Mouse (Mus musculus): Measurements from ENCODE around the gene Zfp62. TPM values are rescaled to one million over a fixed set of nuclear protein-coding genes. Genes with fewer than 3 reads are reported as not detected.

Gene Zfp62
- polyA plus RNA-seq, 1 experiment from 2014 or later = 47.6 TPM

DNA sequence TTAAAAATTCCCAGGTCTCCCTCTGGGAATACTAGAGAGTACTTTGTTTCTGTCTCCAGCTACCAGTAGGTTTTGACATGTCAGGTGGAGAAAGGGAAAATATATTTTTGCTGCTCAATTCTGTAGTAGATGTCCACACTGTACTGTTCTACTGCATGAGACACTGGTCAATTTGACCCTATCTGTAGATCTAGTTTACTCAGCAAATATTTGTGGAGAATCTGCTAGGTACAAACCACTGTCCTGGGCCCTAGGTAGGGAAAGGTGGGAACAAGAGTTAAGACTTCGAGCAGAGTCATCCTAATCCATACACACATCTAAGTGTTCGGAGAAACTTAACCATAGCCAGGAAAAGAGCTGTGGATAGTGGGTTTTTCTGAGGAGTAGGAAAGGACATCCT is 16.2 kb downstream of the Zfp62 start:
- no peaks in the 10 kb centered on the region for H3K27me3 ChIP-seq (ENCODE audit: control insufficient read depth, insufficient read depth, low read length)
- no peak overlapping the region for H3K9ac ChIP-seq (replicated peaks; ENCODE audit: low read depth, low read length)
- H3K9me3 ChIP-seq (ENCODE audit: control insufficient read depth, low read depth, low read length) = no peaks in the 10 kb centered on the region
- 97% methylated on average over 2 of the region's 2 CpGs for WGBS
- ATAC-seq (ENCODE audit: insufficient number of reproducible peaks, insufficient read depth, low FRiP score, low read depth) = no peak
- no peaks in the 10 kb centered on the region for H3K4me1 ChIP-seq (ENCODE audit: control insufficient read depth, insufficient read depth, low read length)
- peaks cover 31% of the 10 kb centered on the region for H3K36me3 ChIP-seq (ENCODE audit: control insufficient read depth, insufficient read depth, low read length)
- no peak overlapping the region for H3K27ac ChIP-seq (ENCODE audit: low read length)
- no peak overlapping the region for H3K4me3 ChIP-seq (ENCODE audit: low read depth, low read length)
- H3K4me2 ChIP-seq (replicated peaks; ENCODE audit: low read depth, low read length) = no peak overlapping the region

DNA sequence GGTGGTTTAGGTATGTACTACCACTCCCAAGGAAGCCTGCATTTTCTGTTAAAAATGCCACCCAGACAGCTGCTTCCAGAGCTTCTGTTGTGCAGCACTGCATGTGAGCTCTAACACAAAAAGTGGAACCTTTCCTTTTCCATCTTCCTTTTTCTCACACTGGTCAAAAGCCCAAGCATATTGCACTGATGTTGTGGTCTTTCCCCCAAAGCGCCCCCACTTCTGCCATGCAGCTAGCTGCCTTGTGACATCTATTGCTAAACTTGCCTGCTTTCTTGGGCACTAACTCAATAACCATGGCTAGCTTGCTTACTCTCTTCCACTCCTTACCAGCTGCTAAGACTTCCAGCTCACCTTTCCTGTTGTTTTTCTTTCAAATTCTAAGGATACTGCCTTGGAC is 21.4 kb downstream of the Zfp62 start:
- Histone ChIP-seq H3K9me3 (ENCODE audit: control insufficient read depth, low read depth, low read length) (no peaks in the 10 kb centered on the region), H3K4me1 (ENCODE audit: control insufficient read depth, insufficient read depth, low read length) (no peaks in the 10 kb centered on the region), H3K4me2 (replicated peaks; ENCODE audit: low read depth, low read length) (no peak overlapping the region), H3K27me3 (ENCODE audit: control insufficient read depth, insufficient read depth, low read length) (no peaks in the 10 kb centered on the region), H3K4me3 (ENCODE audit: low read depth, low read length) (no peak overlapping the region), H3K27ac (ENCODE audit: low read length) (no peak overlapping the region), H3K9ac (replicated peaks; ENCODE audit: low read depth, low read length) (no peak overlapping the region), H3K36me3 (ENCODE audit: control insufficient read depth, insufficient read depth, low read length) (no peaks in the 10 kb centered on the region)
- WGBS = 61% methylated on average over 1 of the region's 1 CpGs
- no peak for ATAC-seq (ENCODE audit: insufficient number of reproducible peaks, insufficient read depth, low FRiP score, low read depth)

DNA sequence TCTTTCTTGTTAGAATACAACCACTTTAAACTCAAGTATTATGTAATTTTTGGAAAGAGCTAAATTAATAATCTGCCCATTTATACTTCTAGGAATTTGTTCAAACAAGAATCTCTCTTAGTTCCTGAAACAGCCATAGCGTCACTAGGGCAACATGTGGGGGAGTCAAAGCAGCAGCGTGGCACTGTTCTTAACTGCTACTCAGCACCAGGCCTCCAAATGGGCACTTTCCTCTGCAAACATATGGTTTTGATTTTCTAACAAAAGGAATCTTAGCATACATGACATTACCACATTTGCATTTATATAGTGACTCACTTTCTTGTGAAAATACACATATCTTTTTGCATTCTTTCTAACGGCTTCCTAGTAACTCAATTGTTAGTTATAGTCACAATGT is 29.7 kb downstream of the Zfp62 start:
- Histone ChIP-seq H3K27ac (ENCODE audit: low read length) (no peak overlapping the region), H3K27me3 (ENCODE audit: control insufficient read depth, insufficient read depth, low read length) (no peaks in the 10 kb centered on the region), H3K36me3 (ENCODE audit: control insufficient read depth, insufficient read depth, low read length) (no peaks in the 10 kb centered on the region), H3K4me2 (replicated peaks; ENCODE audit: low read depth, low read length) (no peak overlapping the region), H3K9me3 (ENCODE audit: control insufficient read depth, low read depth, low read length) (no peaks in the 10 kb centered on the region), H3K4me1 (ENCODE audit: control insufficient read depth, insufficient read depth, low read length) (no peaks in the 10 kb centered on the region), H3K4me3 (ENCODE audit: low read depth, low read length) (no peak overlapping the region), H3K9ac (replicated peaks; ENCODE audit: low read depth, low read length) (no peak overlapping the region)
- 64% methylated on average over 3 of the region's 3 CpGs for WGBS
- ATAC-seq (ENCODE audit: insufficient number of reproducible peaks, insufficient read depth, low FRiP score, low read depth) = no peak

DNA sequence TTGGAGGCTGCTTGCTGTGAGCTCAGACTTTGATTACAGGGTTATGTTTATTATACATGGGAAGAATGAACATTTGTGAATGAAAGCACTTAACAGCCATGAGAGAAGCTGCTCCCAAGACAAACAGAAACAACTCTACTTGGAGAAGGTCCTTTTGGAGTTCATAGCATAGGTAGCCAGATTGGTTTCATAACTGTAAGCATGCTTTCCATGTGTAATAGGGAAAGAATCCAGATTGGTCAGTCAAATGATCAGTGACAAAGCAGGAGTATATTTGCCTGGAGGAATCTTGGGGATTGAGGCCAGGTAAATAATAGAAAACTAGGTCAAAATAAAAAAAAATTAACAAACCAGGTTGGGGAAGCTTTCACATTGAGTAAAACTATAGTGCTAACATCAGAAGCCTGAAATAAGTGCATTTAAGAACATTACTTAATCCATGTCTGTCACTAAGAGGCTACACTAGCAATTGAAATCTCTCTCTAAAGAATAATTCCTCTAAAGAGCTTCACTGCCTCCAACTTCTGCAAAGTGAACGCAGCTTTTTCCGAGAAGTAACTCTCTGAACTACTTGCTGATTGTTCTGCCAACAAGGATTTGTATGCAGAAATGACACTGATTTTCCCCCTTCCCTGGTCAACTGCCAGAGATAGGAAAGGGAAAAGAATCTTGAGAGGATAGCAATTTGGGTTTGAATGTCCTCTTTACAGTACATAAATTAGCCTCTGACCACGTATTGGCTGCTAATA is 32.5 kb downstream of the Zfp62 start:
- no peak overlapping the region for H3K9ac ChIP-seq (replicated peaks; ENCODE audit: low read depth, low read length)
- H3K4me3 ChIP-seq (ENCODE audit: low read depth, low read length) = no peak overlapping the region
- WGBS = 69% methylated on average over 3 of the region's 3 CpGs
- no peaks in the 10 kb centered on the region for H3K9me3 ChIP-seq (ENCODE audit: control insufficient read depth, low read depth, low read length)
- no peak overlapping the region for H3K27ac ChIP-seq (ENCODE audit: low read length)
- no peak overlapping the region for H3K4me2 ChIP-seq (replicated peaks; ENCODE audit: low read depth, low read length)
- H3K36me3 ChIP-seq (ENCODE audit: control insufficient read depth, insufficient read depth, low read length) = no peaks in the 10 kb centered on the region
- H3K27me3 ChIP-seq (ENCODE audit: control insufficient read depth, insufficient read depth, low read length) = no peaks in the 10 kb centered on the region
- ATAC-seq (ENCODE audit: insufficient number of reproducible peaks, insufficient read depth, low FRiP score, low read depth) = no peak
- no peaks in the 10 kb centered on the region for H3K4me1 ChIP-seq (ENCODE audit: control insufficient read depth, insufficient read depth, low read length)

DNA sequence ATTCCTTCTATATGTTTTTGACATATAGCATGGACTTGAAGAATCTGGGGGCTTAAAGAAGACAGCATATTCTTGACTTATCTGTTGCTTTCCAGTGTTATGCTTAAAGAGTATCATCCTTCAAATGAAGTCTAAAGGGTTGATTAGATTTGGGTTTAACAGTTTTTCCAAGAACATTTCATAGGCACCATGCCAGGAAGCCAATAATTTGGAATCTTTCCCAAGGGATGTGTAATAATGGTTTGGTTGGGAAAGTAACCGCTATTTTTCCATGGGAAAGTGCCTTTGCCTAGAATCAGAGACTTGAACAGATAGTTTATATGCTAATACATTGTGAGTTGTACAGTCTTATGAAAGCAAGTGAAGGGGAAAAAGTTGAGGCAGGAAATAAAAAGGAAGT is 33.8 kb downstream of the Zfp62 start:
- Histone ChIP-seq H3K9ac (replicated peaks; ENCODE audit: low read depth, low read length) (no peak overlapping the region), H3K4me1 (ENCODE audit: control insufficient read depth, insufficient read depth, low read length) (no peaks in the 10 kb centered on the region), H3K36me3 (ENCODE audit: control insufficient read depth, insufficient read depth, low read length) (no peaks in the 10 kb centered on the region), H3K9me3 (ENCODE audit: control insufficient read depth, low read depth, low read length) (no peaks in the 10 kb centered on the region), H3K4me3 (ENCODE audit: low read depth, low read length) (no peak overlapping the region), H3K27ac (ENCODE audit: low read length) (no peak overlapping the region), H3K27me3 (ENCODE audit: control insufficient read depth, insufficient read depth, low read length) (no peaks in the 10 kb centered on the region), H3K4me2 (replicated peaks; ENCODE audit: low read depth, low read length) (no peak overlapping the region)
- no peak for ATAC-seq (ENCODE audit: insufficient number of reproducible peaks, insufficient read depth, low FRiP score, low read depth)
- 65% methylated on average over 1 of the region's 1 CpGs for WGBS

DNA sequence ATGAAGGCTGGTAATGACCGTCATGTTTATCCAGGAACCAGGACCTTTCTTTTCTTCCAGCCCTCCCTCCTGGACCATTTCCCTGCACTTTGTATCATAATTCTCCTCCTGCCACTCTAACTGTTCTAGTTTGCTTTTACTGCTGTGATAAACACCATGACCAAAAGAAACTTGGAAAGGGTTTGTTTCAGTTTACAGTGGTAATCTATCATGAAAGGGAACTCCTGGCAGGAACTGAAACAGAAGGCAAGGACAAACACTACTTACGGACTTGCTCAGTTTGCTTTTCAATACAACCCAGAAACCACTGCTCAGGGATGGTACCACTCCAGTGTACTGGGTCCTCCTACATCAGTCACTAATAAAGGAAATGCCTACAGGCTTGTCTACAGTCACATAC is 34.4 kb downstream of the Zfp62 start:
- WGBS = 46% methylated on average over 2 of the region's 2 CpGs
- Histone ChIP-seq H3K4me1 (ENCODE audit: control insufficient read depth, insufficient read depth, low read length) (no peaks in the 10 kb centered on the region), H3K4me3 (ENCODE audit: low read depth, low read length) (no peak overlapping the region), H3K27me3 (ENCODE audit: control insufficient read depth, insufficient read depth, low read length) (no peaks in the 10 kb centered on the region), H3K9me3 (ENCODE audit: control insufficient read depth, low read depth, low read length) (no peaks in the 10 kb centered on the region), H3K36me3 (ENCODE audit: control insufficient read depth, insufficient read depth, low read length) (no peaks in the 10 kb centered on the region), H3K27ac (ENCODE audit: low read length) (no peak overlapping the region), H3K4me2 (replicated peaks; ENCODE audit: low read depth, low read length) (no peak overlapping the region), H3K9ac (replicated peaks; ENCODE audit: low read depth, low read length) (no peak overlapping the region)
- ATAC-seq (ENCODE audit: insufficient number of reproducible peaks, insufficient read depth, low FRiP score, low read depth) = no peak

DNA sequence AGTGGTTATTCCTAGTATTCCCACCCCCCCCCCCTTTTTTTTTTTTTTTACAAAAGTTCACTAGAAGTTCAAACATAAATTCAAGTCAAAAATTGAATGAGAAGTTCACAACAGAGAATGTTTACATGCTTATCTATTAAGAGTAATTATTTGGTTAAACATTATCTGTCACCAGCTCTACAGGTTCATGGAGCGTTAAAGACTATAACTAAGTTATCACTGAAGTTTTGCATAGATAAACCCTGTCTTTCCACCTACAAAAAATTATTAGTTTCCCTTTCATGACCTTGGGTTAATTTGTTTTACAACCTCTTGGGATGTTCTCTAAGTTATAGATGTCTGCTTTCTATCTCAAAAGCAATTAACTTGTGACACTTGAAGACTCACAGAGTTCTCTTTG is 37.2 kb downstream of the Zfp62 start:
- ATAC-seq (ENCODE audit: insufficient number of reproducible peaks, insufficient read depth, low FRiP score, low read depth) = no peak
- no peak overlapping the region for H3K9ac ChIP-seq (replicated peaks; ENCODE audit: low read depth, low read length)
- no peak overlapping the region for H3K4me2 ChIP-seq (replicated peaks; ENCODE audit: low read depth, low read length)
- peaks cover 8% of the 10 kb centered on the region; the same call in 1 of the 2 replicates for H3K4me1 ChIP-seq (ENCODE audit: control insufficient read depth, insufficient read depth, low read length)
- WGBS = 65% methylated on average over 1 of the region's 1 CpGs
- H3K9me3 ChIP-seq (ENCODE audit: control insufficient read depth, low read depth, low read length) = no peaks in the 10 kb centered on the region
- H3K27ac ChIP-seq (ENCODE audit: low read length) = no peak overlapping the region
- H3K27me3 ChIP-seq (ENCODE audit: control insufficient read depth, insufficient read depth, low read length) = no peaks in the 10 kb centered on the region
- no peak overlapping the region for H3K4me3 ChIP-seq (ENCODE audit: low read depth, low read length)
- H3K36me3 ChIP-seq (ENCODE audit: control insufficient read depth, insufficient read depth, low read length) = no peaks in the 10 kb centered on the region

DNA sequence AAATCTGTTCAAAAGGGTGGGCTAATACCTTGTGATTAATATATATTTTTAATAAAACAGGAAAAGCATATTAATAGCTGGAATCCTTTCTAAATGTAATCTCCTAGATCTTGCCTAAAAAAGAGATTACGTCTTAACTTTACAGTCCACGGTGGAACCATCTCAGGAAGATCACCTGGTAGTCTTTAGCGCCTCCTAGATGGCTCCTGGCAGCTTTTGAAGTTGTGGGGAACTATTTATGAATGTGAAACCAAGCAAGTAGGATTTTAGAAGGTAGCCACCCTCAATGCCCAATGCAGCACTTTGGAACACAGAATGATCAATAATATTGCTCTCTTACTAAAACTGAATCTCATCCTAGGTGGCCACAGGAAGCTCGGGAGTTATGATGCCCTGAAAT is 37.8 kb downstream of the Zfp62 start:
- H3K4me1 ChIP-seq (ENCODE audit: control insufficient read depth, insufficient read depth, low read length) = peaks cover 9% of the 10 kb centered on the region; the same call in 1 of the 2 replicates
- 82% methylated on average over 4 of the region's 4 CpGs for WGBS
- no peak overlapping the region for H3K4me3 ChIP-seq (ENCODE audit: low read depth, low read length)
- no peaks in the 10 kb centered on the region for H3K27me3 ChIP-seq (ENCODE audit: control insufficient read depth, insufficient read depth, low read length)
- H3K9me3 ChIP-seq (ENCODE audit: control insufficient read depth, low read depth, low read length) = no peaks in the 10 kb centered on the region
- H3K4me2 ChIP-seq (replicated peaks; ENCODE audit: low read depth, low read length) = no peak overlapping the region
- no peak overlapping the region for H3K9ac ChIP-seq (replicated peaks; ENCODE audit: low read depth, low read length)
- no peaks in the 10 kb centered on the region for H3K36me3 ChIP-seq (ENCODE audit: control insufficient read depth, insufficient read depth, low read length)
- H3K27ac ChIP-seq (ENCODE audit: low read length) = no peak overlapping the region
- ATAC-seq (ENCODE audit: insufficient number of reproducible peaks, insufficient read depth, low FRiP score, low read depth) = no peak

DNA sequence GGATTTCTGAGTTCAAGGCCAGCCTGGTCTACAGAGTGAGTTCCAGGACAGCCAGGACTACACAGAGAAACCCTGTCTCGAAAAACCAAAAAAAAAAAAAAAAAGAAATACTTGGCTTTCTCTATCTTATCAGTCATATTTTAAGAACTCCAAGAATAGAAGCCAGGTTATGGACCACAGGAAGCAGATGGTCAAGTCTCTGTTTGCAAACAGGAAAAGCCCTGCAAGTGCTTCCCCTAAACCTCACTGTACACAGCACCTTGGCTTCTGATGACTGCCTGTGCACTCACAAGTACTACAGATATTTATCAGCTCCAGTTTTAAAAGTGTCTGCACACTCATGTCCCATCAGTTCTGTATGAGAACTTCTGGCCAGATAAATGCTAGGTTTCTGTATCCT is 38.4 kb downstream of the Zfp62 start:
- Histone ChIP-seq H3K27me3 (ENCODE audit: control insufficient read depth, insufficient read depth, low read length) (no peaks in the 10 kb centered on the region), H3K9me3 (ENCODE audit: control insufficient read depth, low read depth, low read length) (no peaks in the 10 kb centered on the region), H3K4me2 (replicated peaks; ENCODE audit: low read depth, low read length) (no peak overlapping the region), H3K4me1 (ENCODE audit: control insufficient read depth, insufficient read depth, low read length) (peaks cover 9% of the 10 kb centered on the region; the same call in 1 of the 2 replicates), H3K27ac (ENCODE audit: low read length) (no peak overlapping the region), H3K9ac (replicated peaks; ENCODE audit: low read depth, low read length) (no peak overlapping the region), H3K36me3 (ENCODE audit: control insufficient read depth, insufficient read depth, low read length) (no peaks in the 10 kb centered on the region), H3K4me3 (ENCODE audit: low read depth, low read length) (no peak overlapping the region)
- WGBS = no CpG with 5 or more reads among the region's 1 CpGs
- no peak for ATAC-seq (ENCODE audit: insufficient number of reproducible peaks, insufficient read depth, low FRiP score, low read depth)

All from stomach, embryonic 14.5 days (tissue).